Mouse (Mus musculus) CH12.LX (cell line): ENCODE measurements at regions not wholly inside any gene's neighbourhood (a gene's known extent, or its start where the extent isn't known, plus 50 kb on each side); places are given as distances from the start of the nearest gene placed in this dataset.

Experiments
- DNase-seq: peaks from one replicate; pipeline ENCODE4 v3.0.0-alpha.2; 2013; ENCODE audit errors: extremely low read depth
- H3K27ac ChIP-seq: 2 replicates; pipeline ENCODE4 v1.5.1; 2012; ENCODE audit warnings: low read depth, mild to moderate bottlenecking, control low read depth, moderate library complexity; ENCODE audit not compliant: insufficient read depth
- H3K27me3 ChIP-seq: replicated peaks from 2 replicates; pipeline ENCODE3; 2012; ENCODE audit warnings: inconsistent platforms
- H3K36me3 ChIP-seq, 2 experiments: replicated peaks in 1 of 2; 2 replicates each; pipeline versions ENCODE3 to v1.6.1; 2012; ENCODE audit warnings: inconsistent platforms in 1 of 2, low read length in 1 of 2, mild to moderate bottlenecking in 1 of 2, mixed read lengths in 1 of 2, moderate library complexity in 1 of 2; ENCODE audit not compliant: control insufficient read depth in 1 of 2, insufficient read depth in 1 of 2
- H3K4me1 ChIP-seq, 2 experiments: 2 replicates each; pipeline ENCODE4 v1.6.1; 2012; ENCODE audit warnings: inconsistent platforms in 1 of 2, moderate library complexity in 1 of 2; ENCODE audit not compliant: insufficient read depth in 2 of 2, control insufficient read depth in 1 of 2
- H3K4me2 ChIP-seq: 2 replicates; pipeline ENCODE4 v1.6.1; 2012; ENCODE audit warnings: low read depth, mild to moderate bottlenecking, control low read depth; ENCODE audit not compliant: poor library complexity, insufficient read depth, severe bottlenecking
- H3K4me3 ChIP-seq, 3 experiments: fragments of 150-350 bp in 1 of 3; sonication (generic) in 1 of 3; replicated peaks in 1 of 3; 2 replicates each; pipeline versions ENCODE3 to v1.5.1; 2011 to 2012; ENCODE audit warnings: low read depth in 2 of 3, low read length in 2 of 3, mild to moderate bottlenecking in 2 of 3, moderate library complexity in 2 of 3, control low read depth in 1 of 3, improper control_type of control experiment in 1 of 3, inconsistent platforms in 1 of 3, mixed read lengths in 1 of 3; ENCODE audit not compliant: poor library complexity in 1 of 3
- H3K79me2 ChIP-seq: replicated peaks from 2 replicates; pipeline ENCODE4 v1.6.1; 2012; ENCODE audit warnings: mild to moderate bottlenecking, moderate library complexity; ENCODE audit not compliant: control insufficient read depth, poor library complexity, insufficient read depth, severe bottlenecking; ENCODE audit errors: extremely low read depth
- H3K9ac ChIP-seq: 2 replicates; pipeline ENCODE4 v1.6.1; 2012; ENCODE audit warnings: low read depth, mild to moderate bottlenecking, control low read depth, moderate library complexity; ENCODE audit not compliant: insufficient read depth
- H3K9me3 ChIP-seq: replicated peaks from 2 replicates; pipeline ENCODE3; 2012; ENCODE audit warnings: low read length, inconsistent platforms, mixed read lengths
- BHLHE40 ChIP-seq: IDR thresholded peaks from 2 replicates; pipeline ENCODE4 v1.6.1; 2011; ENCODE audit warnings: mild to moderate bottlenecking, low read depth, low read length, improper control_type of control experiment
- CHD1 ChIP-seq: IDR thresholded peaks from 2 replicates; pipeline ENCODE4 v1.6.1; 2012; ENCODE audit warnings: low read depth, low read length, improper control_type of control experiment, inconsistent platforms
- CHD2 ChIP-seq: IDR thresholded peaks from 2 replicates; pipeline ENCODE4 v1.6.1; 2011; ENCODE audit warnings: low read length, improper control_type of control experiment
- CTCF ChIP-seq, 2 experiments: IDR thresholded peaks in 1 of 2; conservative IDR thresholded peaks in 1 of 2; 2 replicates each; pipeline ENCODE4 v1.5.1; 2011 to 2012; ENCODE audit warnings: low read depth in 2 of 2, low read length in 2 of 2, improper control_type of control experiment in 1 of 2, inconsistent platforms in 1 of 2, mild to moderate bottlenecking in 1 of 2, moderate library complexity in 1 of 2
- ELF1 ChIP-seq: IDR thresholded peaks from 2 replicates; pipeline ENCODE4 v1.6.1; 2014; ENCODE audit warnings: low read depth, mild to moderate bottlenecking, inconsistent platforms, low read length, improper control_type of control experiment
- EP300 ChIP-seq: IDR thresholded peaks from 2 replicates; pipeline ENCODE4 v1.6.1; 2011; ENCODE audit warnings: low read length, improper control_type of control experiment
- HCFC1 ChIP-seq: IDR thresholded peaks from 2 replicates; pipeline ENCODE4 v1.6.1; 2012; ENCODE audit warnings: low read depth, mild to moderate bottlenecking, inconsistent platforms, low read length, improper control_type of control experiment
- IRF4 ChIP-seq: IDR thresholded peaks from 2 replicates; pipeline ENCODE4 v1.6.1; 2014; ENCODE audit warnings: low read depth, mild to moderate bottlenecking, inconsistent platforms, low read length, improper control_type of control experiment
- JUN ChIP-seq: IDR thresholded peaks from 2 replicates; pipeline ENCODE4 v1.6.1; 2011; ENCODE audit warnings: low read depth, mild to moderate bottlenecking, low read length, improper control_type of control experiment, moderate library complexity; ENCODE audit not compliant: insufficient read depth
- JUND ChIP-seq: conservative IDR thresholded peaks from 2 replicates; pipeline ENCODE4 v1.6.1; 2011; ENCODE audit warnings: low read depth, low read length, improper control_type of control experiment
- MAX ChIP-seq: IDR thresholded peaks from 2 replicates; pipeline ENCODE4 v1.6.1; 2011; ENCODE audit warnings: low read length, improper control_type of control experiment
- MEF2A ChIP-seq: IDR thresholded peaks from 2 replicates; pipeline ENCODE4 v1.6.1; 2014; ENCODE audit warnings: low read depth, mild to moderate bottlenecking, inconsistent platforms, low read length, improper control_type of control experiment, borderline replicate concordance
- NRF1 ChIP-seq: IDR thresholded peaks from 2 replicates; pipeline ENCODE4 v1.6.1; 2014; ENCODE audit warnings: low read depth, mild to moderate bottlenecking, inconsistent platforms, low read length, improper control_type of control experiment, moderate library complexity
- POLR2A ChIP-seq: IDR thresholded peaks from 2 replicates; pipeline ENCODE4 v1.6.1; 2011; ENCODE audit warnings: low read depth, mild to moderate bottlenecking, improper control_type of control experiment, low read length
- RCOR1 ChIP-seq: conservative IDR thresholded peaks from 2 replicates; pipeline ENCODE4 v1.6.1; 2012; ENCODE audit warnings: low read depth, mild to moderate bottlenecking, inconsistent platforms, low read length, improper control_type of control experiment
- SMC3 ChIP-seq: IDR thresholded peaks from 2 replicates; pipeline ENCODE4 v1.6.1; 2011; ENCODE audit warnings: low read depth, low read length, improper control_type of control experiment
- TBP ChIP-seq: conservative IDR thresholded peaks from 2 replicates; pipeline ENCODE4 v1.6.1; 2011; ENCODE audit warnings: low read depth, low read length, improper control_type of control experiment
- USF2 ChIP-seq: conservative IDR thresholded peaks from 2 replicates; pipeline ENCODE4 v1.6.1; 2011; ENCODE audit warnings: low read depth, low read length, improper control_type of control experiment
- ZC3H11A ChIP-seq: IDR thresholded peaks from 2 replicates; pipeline ENCODE4 v1.6.1; 2012; ENCODE audit warnings: low read depth, mild to moderate bottlenecking, inconsistent platforms, low read length, improper control_type of control experiment
- ZKSCAN1 ChIP-seq: IDR thresholded peaks from 2 replicates; pipeline ENCODE4 v1.6.1; 2012; ENCODE audit warnings: low read depth, inconsistent platforms, low read length, improper control_type of control experiment, borderline replicate concordance
- ZNF384 ChIP-seq: IDR thresholded peaks from 2 replicates; pipeline ENCODE4 v1.6.1; 2012; ENCODE audit warnings: low read depth, low read length, improper control_type of control experiment, inconsistent platforms
- dilution Hi-C: fragments of 300-500 bp; cut with MboI; formaldehyde crosslinking; loops from 2 replicates; pipeline ENCODE4 v1.14.3; 2020; ENCODE audit warnings: low sequenced_read_pairs; ENCODE audit not compliant: extremely low pct_unique_long_range_greater_than_20kb, extremely low pct_ligation_motif_present
- in situ Hi-C: fragments of 300-500 bp; cut with MboI; formaldehyde crosslinking; loops from 3 replicates; pipeline ENCODE4 v1.14.3; 2019; ENCODE audit warnings: low sequenced_read_pairs, low pct_ligation_motif_present, low pct_unique_long_range_greater_than_20kb, mixed read lengths

DNA sequence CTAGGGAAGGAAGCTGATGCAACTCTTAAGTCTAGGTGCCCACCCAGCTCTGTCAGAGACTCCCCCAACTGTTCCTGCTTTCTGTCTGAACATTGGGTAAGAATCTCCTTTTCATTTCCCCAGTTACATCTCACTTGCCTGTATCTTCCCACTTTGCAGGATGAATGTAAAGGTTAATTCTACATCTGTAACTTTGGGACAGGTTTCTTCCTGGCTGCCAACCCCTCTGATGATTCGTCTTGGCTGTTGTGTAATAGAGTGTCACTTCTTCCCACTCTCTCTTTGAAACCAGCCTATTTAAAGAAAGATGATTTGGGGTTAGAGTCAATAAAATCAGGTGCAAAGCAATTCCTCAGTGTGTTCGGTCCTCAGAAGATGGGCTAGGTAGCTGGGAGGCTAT is 698.2 kb upstream of the Kdm8 start:
- Histone ChIP-seq H3K9ac (no peak overlapping the region), H3K4me1 (no peaks in the 10 kb centered on the region), H3K36me3 (no peaks in the 10 kb centered on the region), H3K4me3 (no peak overlapping the region), H3K27ac (no peak overlapping the region), H3K9me3 (peaks cover 19% of the 10 kb centered on the region), H3K4me2 (no peak overlapping the region), H3K27me3 (peaks cover 4% of the 10 kb centered on the region), H3K79me2 (no peaks in the 10 kb centered on the region)
- TF ChIP-seq ZNF384 (no peak), MAX (no peak), ZC3H11A (no peak), JUN (no peak), ZKSCAN1 (no peak), CHD2 (no peak), CTCF (conservative IDR thresholded peaks at IDR 0.05 in 1 of 2, IDR thresholded peaks at IDR 0.05 in 1 of 2; ENCODE audit: low read depth in 2 of 2, low read length in 2 of 2) (no peak), JUND (no peak), RCOR1 (no peak), SMC3 (no peak), CHD1 (no peak), EP300 (no peak), POLR2A (no peak), MEF2A (no peak), TBP (no peak), USF2 (no peak), ELF1 (no peak), IRF4 (no peak)
- in situ Hi-C loops = no loop called here
- no peak for DNase-seq
- dilution Hi-C loops = no loop called here

DNA sequence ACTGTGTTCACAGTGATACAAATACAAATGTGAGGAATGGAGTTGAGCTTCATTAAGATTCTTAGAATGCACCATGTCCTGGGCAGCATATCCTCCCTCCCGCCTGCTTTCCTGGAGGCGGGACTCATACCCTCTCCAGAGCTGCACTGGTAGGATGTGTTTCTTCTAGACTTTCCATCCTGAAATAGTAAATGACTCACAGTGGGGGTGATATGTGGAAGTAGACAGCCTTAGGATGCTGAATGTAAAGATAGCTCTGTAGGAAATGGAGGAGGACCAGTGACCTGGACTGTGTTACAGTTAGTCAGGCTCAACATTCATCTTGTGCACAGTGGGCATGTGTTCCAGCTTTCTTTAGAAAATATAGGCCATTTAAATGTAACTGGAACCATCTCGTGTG is 696.1 kb upstream of the Kdm8 start:
- DNase-seq = no peak
- H3K4me1 ChIP-seq = no peaks in the 10 kb centered on the region
- peaks cover 4% of the 10 kb centered on the region for H3K27me3 ChIP-seq
- no peak overlapping the region for H3K9ac ChIP-seq
- no peaks in the 10 kb centered on the region for H3K36me3 ChIP-seq
- no peaks in the 10 kb centered on the region for H3K79me2 ChIP-seq
- TF ChIP-seq NRF1 (no peak), EP300 (no peak), CTCF (conservative IDR thresholded peaks at IDR 0.05 in 1 of 2, IDR thresholded peaks at IDR 0.05 in 1 of 2; ENCODE audit: low read depth in 2 of 2, low read length in 2 of 2) (no peak), BHLHE40 (no peak), HCFC1 (no peak), RCOR1 (no peak), ZC3H11A (no peak)
- no peak overlapping the region for H3K4me2 ChIP-seq
- no peak overlapping the region for H3K27ac ChIP-seq
- H3K4me3 ChIP-seq = no peak overlapping the region
- peaks cover 13% of the 10 kb centered on the region for H3K9me3 ChIP-seq
- in situ Hi-C loops (no loop called here), dilution Hi-C loops (no loop called here)
